Mouse (Mus musculus) heart, embryonic 11.5 days (tissue): ENCODE measurements at regions not wholly inside any gene's neighbourhood (a gene's known extent, or its start where the extent isn't known, plus 50 kb on each side); places are given as distances from the start of the nearest gene placed in this dataset.
A peak's percentile ranks its signal among the peaks of the same experiment; 100 is the strongest.
"Not testable (repeated sequence)": the region's sequence is repeated elsewhere in the genome, so short reads cannot be mapped to it uniquely, and the experiment has no call there.

ENCODE experiments used
- ATAC-seq: fragments of 200-750 bp; cut with Nextera tagmentation; replicated peaks from 2 replicates; pipeline ENCODE4 v1.8.0; 2017; ENCODE audit warnings: moderate library complexity; ENCODE audit not compliant: insufficient number of reproducible peaks, low FRiP score, low TSS enrichment
- H3K27ac ChIP-seq: fragments of 300-500 bp; sonication (generic); 2 replicates; pipeline ENCODE4 v1.5.1; 2014; ENCODE audit warnings: mild to moderate bottlenecking, low read depth, low read length
- H3K27me3 ChIP-seq: fragments of 300-500 bp; sonication (generic); 2 replicates; pipeline ENCODE4 v1.6.1; 2014; ENCODE audit warnings: mild to moderate bottlenecking, low read length, mixed read lengths; ENCODE audit not compliant: control insufficient read depth, insufficient read depth
- H3K36me3 ChIP-seq: fragments of 300-500 bp; sonication (generic); 2 replicates; pipeline ENCODE4 v1.6.1; 2014; ENCODE audit warnings: mild to moderate bottlenecking, low read length, moderate library complexity, mixed read lengths; ENCODE audit not compliant: control insufficient read depth, insufficient read depth
- H3K4me1 ChIP-seq: fragments of 300-500 bp; sonication (generic); 2 replicates; pipeline ENCODE4 v1.6.1; 2014; ENCODE audit warnings: low read length; ENCODE audit not compliant: control insufficient read depth, insufficient read depth
- H3K4me2 ChIP-seq: fragments of 300-500 bp; sonication (generic); 2 replicates; pipeline ENCODE4 v1.6.1; 2014; ENCODE audit warnings: mild to moderate bottlenecking, moderate library complexity
- H3K4me3 ChIP-seq: fragments of 300-500 bp; sonication (generic); 2 replicates; pipeline ENCODE4 v1.5.1; 2014; ENCODE audit warnings: low read depth, low read length
- H3K9ac ChIP-seq: fragments of 300-500 bp; sonication (generic); 2 replicates; pipeline ENCODE4 v1.6.1; 2014; ENCODE audit warnings: mild to moderate bottlenecking, low read depth, low read length, moderate library complexity
- H3K9me3 ChIP-seq: fragments of 300-500 bp; sonication (generic); replicated peaks from 2 replicates; pipeline ENCODE4 v1.6.1; 2016; ENCODE audit warnings: low read length; ENCODE audit not compliant: control insufficient read depth
- WGBS: fragments of 180-500 bp; shearing (Covaris S2); extraction: QIAGEN DNeasy Blood & Tissue Kit; methylation state at CpG from one replicate; pipeline ENCODE4 v1.1.7; 2014; ENCODE audit not compliant: insufficient replicate concordance; 5-methylcytosine and 5-hydroxymethylcytosine counted together

DNA sequence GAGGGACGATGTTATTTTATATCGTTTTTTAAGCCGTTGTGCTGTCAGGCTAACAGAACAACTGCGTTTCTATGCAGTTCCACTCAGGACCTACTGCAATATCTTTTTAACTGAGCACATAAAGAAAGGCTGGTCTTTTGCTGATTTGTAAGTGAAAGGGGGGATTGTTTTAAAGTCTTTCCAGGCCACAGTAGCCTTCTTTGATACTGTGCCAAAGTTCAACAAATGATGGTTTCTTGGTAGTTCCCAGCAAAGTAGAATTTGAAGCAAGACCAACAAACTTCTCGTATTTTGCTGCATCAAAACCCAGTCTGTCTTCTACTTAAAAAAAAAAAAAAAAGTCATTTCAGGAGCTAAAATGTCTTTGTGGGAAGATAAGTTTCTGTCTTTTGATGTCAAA lies 263.8 kb downstream of the Gxylt1 start:
- Histone ChIP-seq H3K9me3 (no peaks in the 10 kb centered on the region), H3K4me2 (no peak overlapping the region), H3K27ac (no peak overlapping the region), H3K9ac (no peak overlapping the region), H3K27me3 (no peaks in the 10 kb centered on the region), H3K4me1 (peaks cover 5% of the 10 kb centered on the region), H3K36me3 (no peaks in the 10 kb centered on the region), H3K4me3 (no peak overlapping the region)
- WGBS, result 78% methylated on average over 5 of the region's 5 CpGs
- ATAC-seq, result no peak

- no peak overlapping the region for H3K27ac ChIP-seq
- 34% methylated on average over 2 of the region's 2 CpGs for WGBS
- no peak for ATAC-seq
Measured at GRCm38 (mm10) chr15:93010629-93011028, 264.4 kb downstream of the Gxylt1 start.

DNA sequence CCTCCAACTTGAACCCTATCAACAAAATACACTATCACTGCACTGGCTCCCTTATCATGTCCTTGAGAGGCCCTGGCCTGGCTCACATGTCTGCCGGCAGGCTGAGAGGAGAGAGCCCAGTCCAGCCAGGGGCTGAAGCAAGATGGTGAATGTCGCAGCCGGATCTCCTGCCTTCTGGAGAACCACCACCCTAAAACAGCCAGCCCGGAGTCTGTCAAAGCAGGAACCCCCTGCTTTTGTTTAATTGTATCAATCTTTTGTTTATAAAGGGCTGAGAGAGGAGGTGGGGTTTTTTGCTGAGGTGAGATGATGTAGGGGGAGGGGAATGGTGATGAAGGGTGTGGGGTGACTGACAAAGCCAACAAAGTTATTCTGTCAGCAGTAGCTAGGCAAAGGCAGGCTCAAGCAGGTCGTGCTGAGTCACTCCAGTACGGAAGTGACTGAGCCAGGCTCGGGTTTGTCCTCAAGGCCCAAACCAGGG lies 269.2 kb downstream of the Gxylt1 start:
- H3K4me1 ChIP-seq, result peaks cover 22% of the 10 kb centered on the region
- H3K9ac ChIP-seq, result peak overlapping the region; percentile 5; the same call in 1 of the 2 replicates
- no peaks in the 10 kb centered on the region for H3K9me3 ChIP-seq
- peak overlapping the region; percentile 89 for H3K27ac ChIP-seq
- H3K4me3 ChIP-seq, result no peak overlapping the region
- H3K27me3 ChIP-seq, result no peaks in the 10 kb centered on the region
- H3K4me2 ChIP-seq, result peak overlapping the region; percentile 41
- peak; percentile 77 for ATAC-seq
- WGBS, result 10% methylated on average over 7 of the region's 7 CpGs
- no peaks in the 10 kb centered on the region for H3K36me3 ChIP-seq

More at GRCm38 (mm10) chr15:93010629-93011028, 264.4 kb downstream of the Gxylt1 start:
- Histone ChIP-seq H3K4me1 (peaks cover 7% of the 10 kb centered on the region), H3K4me3 (no peak overlapping the region), H3K9ac (no peak overlapping the region), H3K36me3 (no peaks in the 10 kb centered on the region), H3K9me3 (no peaks in the 10 kb centered on the region), H3K4me2 (no peak overlapping the region), H3K27me3 (no peaks in the 10 kb centered on the region)

DNA sequence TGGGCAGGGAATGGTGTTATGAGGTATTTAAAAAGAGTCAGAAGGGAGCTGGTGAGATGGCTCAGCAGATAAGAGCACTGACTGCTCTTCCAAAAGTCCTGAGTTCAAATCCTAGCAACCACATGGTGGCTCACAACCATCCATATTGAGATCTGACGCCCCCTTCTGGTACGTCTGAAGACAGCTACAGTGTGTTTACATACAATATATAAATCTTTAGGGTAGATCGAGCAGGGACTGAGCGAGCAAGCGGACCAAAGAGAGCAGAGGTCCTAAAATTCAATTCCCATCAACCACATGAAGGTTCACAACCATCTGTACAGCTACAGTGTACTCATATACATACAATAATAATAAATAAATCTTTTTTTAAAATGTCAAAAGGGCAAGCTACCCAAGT lies 269.8 kb downstream of the Gxylt1 start:
- not testable (repeated sequence) for H3K4me3 ChIP-seq, H3K36me3 ChIP-seq, H3K9ac ChIP-seq, ATAC-seq, H3K9me3 ChIP-seq, H3K27me3 ChIP-seq
- peak overlapping the region; percentile 41; the same call in 1 of the 2 replicates for H3K4me2 ChIP-seq
- 81% methylated on average over 5 of the region's 5 CpGs for WGBS
- H3K4me1 ChIP-seq, result peaks cover 22% of the 10 kb centered on the region
- peak overlapping the region; percentile 89 for H3K27ac ChIP-seq

- ATAC-seq, result no peak
- H3K27me3 ChIP-seq, result no peaks in the 10 kb centered on the region
- H3K9ac ChIP-seq, result no peak overlapping the region
- H3K4me3 ChIP-seq, result no peak overlapping the region
- 79% methylated on average over 7 of the region's 7 CpGs for WGBS
- H3K36me3 ChIP-seq, result no peaks in the 10 kb centered on the region
- peaks cover 22% of the 10 kb centered on the region for H3K4me1 ChIP-seq
- H3K27ac ChIP-seq, result no peak overlapping the region
- H3K4me2 ChIP-seq, result no peak overlapping the region
- no peaks in the 10 kb centered on the region for H3K9me3 ChIP-seq
Measured at GRCm38 (mm10) chr15:93004551-93004950, 270.4 kb downstream of the Gxylt1 start.

DNA sequence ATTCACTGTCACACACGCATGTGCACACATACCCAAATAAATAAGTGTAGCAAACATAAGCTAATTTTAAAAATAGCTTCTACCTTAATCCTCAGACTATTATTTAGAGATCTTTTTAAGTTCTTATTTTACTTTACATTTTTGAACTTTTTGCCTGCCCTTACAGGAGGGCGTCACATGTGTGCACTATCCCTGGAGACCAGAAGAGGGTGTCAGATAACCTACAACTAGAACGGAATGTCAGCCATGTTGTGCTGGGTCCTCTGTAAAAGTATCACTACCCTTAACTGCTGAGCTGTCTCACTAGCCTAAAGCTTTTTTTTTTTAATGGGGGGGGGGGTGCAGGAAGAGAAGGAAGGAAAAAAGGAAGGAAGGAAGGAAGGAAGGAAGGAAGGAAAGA lies 271.7 kb downstream of the Gxylt1 start:
- Histone ChIP-seq H3K27ac (no peak overlapping the region), H3K36me3 (no peaks in the 10 kb centered on the region), H3K27me3 (no peaks in the 10 kb centered on the region), H3K9ac (no peak overlapping the region), H3K4me2 (no peak overlapping the region), H3K4me3 (no peak overlapping the region), H3K9me3 (no peaks in the 10 kb centered on the region), H3K4me1 (peaks cover 24% of the 10 kb centered on the region)
- 76% methylated on average over 3 of the region's 3 CpGs for WGBS
- ATAC-seq, result no peak

DNA sequence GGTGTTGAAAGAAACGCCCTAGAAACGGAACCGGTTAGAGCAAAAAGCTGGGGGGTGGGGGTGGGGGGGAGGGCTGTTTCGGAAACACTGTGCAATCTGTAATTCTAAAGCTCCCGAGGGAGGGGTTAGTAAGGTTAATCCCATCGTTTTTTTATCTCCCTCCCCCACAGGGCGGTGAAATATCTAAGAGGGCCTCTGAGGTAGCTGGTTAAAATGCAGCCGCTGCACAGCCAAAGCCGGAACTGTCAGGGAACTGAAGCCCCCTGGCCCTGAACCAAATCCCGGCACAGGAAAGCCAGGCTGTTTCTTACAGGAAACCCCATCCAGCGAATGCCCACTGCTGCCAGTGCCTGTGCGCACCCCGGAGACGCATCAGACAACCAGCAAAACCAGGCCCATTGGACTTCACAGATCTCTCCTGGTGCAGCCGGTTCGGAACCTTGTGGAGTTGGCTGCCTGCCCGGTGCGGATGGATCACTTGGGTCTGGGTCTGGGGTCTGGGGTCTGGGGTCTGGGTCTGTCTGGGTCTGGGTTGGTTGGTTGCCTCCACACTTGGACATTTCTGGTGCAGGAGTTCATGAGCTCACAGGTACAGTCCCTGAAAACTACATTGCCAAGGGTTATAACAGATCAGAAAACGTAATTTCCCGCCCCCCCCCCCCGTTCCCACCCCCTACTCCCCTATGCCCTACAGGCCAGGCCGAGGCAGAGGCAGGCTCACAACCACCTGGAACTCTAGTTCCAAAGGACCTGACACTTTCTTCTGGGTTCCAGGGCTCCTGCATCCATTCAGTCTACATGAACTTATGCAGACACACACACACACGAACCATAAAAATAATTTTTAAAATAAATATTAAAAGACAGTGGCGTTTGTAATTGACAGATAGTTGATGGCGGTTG lies 272.7 kb downstream of the Gxylt1 start:
- peaks cover 25% of the 10 kb centered on the region for H3K4me1 ChIP-seq
- no peaks in the 10 kb centered on the region for H3K9me3 ChIP-seq
- H3K27ac ChIP-seq, result peak overlapping the region; percentile 60; the same call in 1 of the 2 replicates
- no peaks in the 10 kb centered on the region for H3K27me3 ChIP-seq
- H3K4me3 ChIP-seq, result peak overlapping the region; percentile 33
- no peaks in the 10 kb centered on the region for H3K36me3 ChIP-seq
- 17% methylated on average over 25 of the region's 25 CpGs for WGBS
- H3K9ac ChIP-seq, result peak overlapping the region; percentile 65
- ATAC-seq, result no peak; the same call in 1 of the 2 replicates
- peak overlapping the region; percentile 63 for H3K4me2 ChIP-seq

GRCm38 (mm10) chr15:93001346-93002001 lies 273.5 kb downstream of the Gxylt1 start:
- Histone ChIP-seq H3K9me3 (no peaks in the 10 kb centered on the region), H3K36me3 (no peaks in the 10 kb centered on the region), H3K27ac (peak overlapping the region; percentile 51; the same call in 1 of the 2 replicates), H3K27me3 (no peaks in the 10 kb centered on the region), H3K9ac (no peak overlapping the region), H3K4me2 (peak overlapping the region; percentile 63), H3K4me1 (peaks cover 24% of the 10 kb centered on the region), H3K4me3 (peak overlapping the region; percentile 33)
- 2% methylated on average over 11 of the region's 11 CpGs for WGBS
- no peak for ATAC-seq
